Mouse (Mus musculus) lung, adult 2 months (tissue): ENCODE results near the gene Cdh26.

Experiments
- CTCF ChIP-seq: fragments of 200-500 bp; IDR thresholded peaks from 2 replicates; pipeline ENCODE4 v1.5.1; 2011; ENCODE audit warnings: mild to moderate bottlenecking, low read length, control low read depth; ENCODE audit not compliant: insufficient read depth
- POLR2A ChIP-seq: fragments of 200-500 bp; IDR thresholded peaks from 2 replicates; pipeline ENCODE4 v1.6.1; 2011; ENCODE audit warnings: low read depth, mild to moderate bottlenecking, control low read depth, low read length, borderline replicate concordance; ENCODE audit errors: extremely low read depth

- no peak for TF ChIP-seq CTCF
- no peak for TF ChIP-seq POLR2A
Measured at GRCm38 (mm10) chr2:178427181-178427580, 3.1 kb upstream of the Cdh26 start.
